Mouse (Mus musculus) heart, adult 2 months (tissue): ENCODE results near the gene Elane.

Source experiments
- CTCF ChIP-seq: fragments of 200-600 bp; IDR thresholded peaks from 2 replicates; pipeline ENCODE4 v1.8.1; 2022; ENCODE audit warnings: antibody characterized with exemption, mild to moderate bottlenecking, moderate library complexity
- EP300 ChIP-seq: fragments of 200-500 bp; IDR thresholded peaks from 2 replicates; pipeline ENCODE4 v1.6.1; 2011; ENCODE audit warnings: low read depth, low read length, control low read depth; ENCODE audit not compliant: insufficient read depth
- POLR2A ChIP-seq: fragments of 200-500 bp; IDR thresholded peaks from 2 replicates; pipeline ENCODE4 v1.6.1; 2011; ENCODE audit warnings: mild to moderate bottlenecking, low read depth, low read length, control low read depth; ENCODE audit not compliant: insufficient read depth

DNA sequence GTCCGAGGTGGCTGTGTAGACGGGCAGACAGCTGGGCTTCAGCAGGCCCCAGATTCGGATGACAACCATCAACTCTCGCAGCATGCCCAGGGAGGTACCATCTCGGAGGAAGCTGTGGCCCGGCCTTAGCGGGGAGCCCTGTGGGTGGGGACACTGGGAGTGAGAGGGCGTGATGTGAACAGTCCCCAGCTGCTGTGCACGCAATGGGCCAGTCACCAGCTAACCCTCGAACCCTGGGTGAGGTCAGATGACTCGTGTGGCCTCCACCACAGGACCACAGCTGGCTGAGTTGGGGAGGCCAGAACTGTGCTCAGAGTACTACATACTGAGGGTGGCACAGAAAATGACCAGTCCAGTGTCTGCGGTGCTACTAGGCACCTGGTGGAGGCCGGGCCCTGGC, 10.8 kb downstream of the Elane start:
- TF ChIP-seq CTCF (no peak), POLR2A (no peak), EP300 (no peak)
